Mouse (Mus musculus): ENCODE measurements around the gene Nufip2. TPM values are rescaled to one million over a fixed set of nuclear protein-coding genes. Genes with fewer than 3 reads are reported as not detected.
"Not testable (repeated sequence)": the region's sequence is repeated elsewhere in the genome, so short reads cannot be mapped to it uniquely, and the experiment has no call there.

The Nufip2 gene
- polyA plus RNA-seq, 1 experiment from 2014 or later, result 4.2 TPM

- H3K4me3 ChIP-seq (replicated peaks; ENCODE audit: low read length); ATAC-seq (ENCODE audit: insufficient read depth, low FRiP score); H3K4me2 ChIP-seq (ENCODE audit: low read depth, low read length); H3K9me3 ChIP-seq (replicated peaks; ENCODE audit: control insufficient read depth, low read length); H3K27me3 ChIP-seq (ENCODE audit: control insufficient read depth, insufficient read depth, low read length); H3K9ac ChIP-seq (ENCODE audit: low read length); H3K27ac ChIP-seq (ENCODE audit: low read length); H3K36me3 ChIP-seq (ENCODE audit: control insufficient read depth, insufficient read depth, low read length); H3K4me1 ChIP-seq (ENCODE audit: control insufficient read depth, insufficient read depth, low read length): not testable (repeated sequence)
- 79% methylated on average over 5 of the region's 5 CpGs for WGBS
Measured at GRCm38 (mm10) chr11:77665384-77665783, 20.6 kb upstream of the Nufip2 start.

- not testable (repeated sequence) for H3K9ac ChIP-seq (ENCODE audit: low read length); H3K27me3 ChIP-seq (ENCODE audit: control insufficient read depth, insufficient read depth, low read length); H3K4me3 ChIP-seq (replicated peaks; ENCODE audit: low read length); H3K27ac ChIP-seq (ENCODE audit: low read length); H3K4me2 ChIP-seq (ENCODE audit: low read depth, low read length); H3K9me3 ChIP-seq (replicated peaks; ENCODE audit: control insufficient read depth, low read length); ATAC-seq (ENCODE audit: insufficient read depth, low FRiP score); H3K4me1 ChIP-seq (ENCODE audit: control insufficient read depth, insufficient read depth, low read length); H3K36me3 ChIP-seq (ENCODE audit: control insufficient read depth, insufficient read depth, low read length)
- 81% methylated on average over 8 of the region's 8 CpGs for WGBS
Measured at GRCm38 (mm10) chr11:77666766-77667165, 19.2 kb upstream of the Nufip2 start.

DNA sequence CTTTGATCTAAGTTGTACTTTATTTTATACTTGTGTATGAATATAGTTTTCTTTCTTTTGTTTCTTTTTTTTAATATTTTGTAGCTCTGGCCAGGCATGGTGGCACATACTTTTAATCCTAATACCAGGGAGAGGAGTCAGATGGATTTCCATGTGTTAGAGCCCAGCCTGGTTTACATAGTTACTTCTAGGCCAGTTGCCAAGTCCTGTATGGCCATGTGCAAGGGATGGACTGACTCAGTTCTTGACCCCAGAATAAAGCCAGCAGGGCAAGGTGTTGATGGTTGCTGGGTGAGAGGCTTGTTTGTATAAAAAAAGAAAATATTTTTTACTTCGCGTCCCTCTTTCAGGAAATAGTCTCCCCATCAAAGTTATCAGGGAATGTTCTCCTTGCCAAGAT, 13.2 kb upstream of the Nufip2 start:
- Histone ChIP-seq H3K36me3 (ENCODE audit: control insufficient read depth, insufficient read depth, low read length) (no peaks in the 10 kb centered on the region), H3K4me1 (ENCODE audit: control insufficient read depth, insufficient read depth, low read length) (no peaks in the 10 kb centered on the region), H3K9ac (ENCODE audit: low read length) (no peak overlapping the region), H3K27ac (ENCODE audit: low read length) (no peak overlapping the region), H3K27me3 (ENCODE audit: control insufficient read depth, insufficient read depth, low read length) (no peaks in the 10 kb centered on the region), H3K9me3 (replicated peaks; ENCODE audit: control insufficient read depth, low read length) (no peaks in the 10 kb centered on the region), H3K4me2 (ENCODE audit: low read depth, low read length) (no peak overlapping the region), H3K4me3 (replicated peaks; ENCODE audit: low read length) (no peak overlapping the region)
- ATAC-seq (ENCODE audit: insufficient read depth, low FRiP score), result no peak
- WGBS, result 91% methylated on average over 2 of the region's 2 CpGs

GRCm38 (mm10) chr11:77673428-77673991, 12.4 kb upstream of the Nufip2 start:
- Histone ChIP-seq H3K27me3 (ENCODE audit: control insufficient read depth, insufficient read depth, low read length) (no peaks in the 10 kb centered on the region), H3K9me3 (replicated peaks; ENCODE audit: control insufficient read depth, low read length) (no peaks in the 10 kb centered on the region), H3K9ac (ENCODE audit: low read length) (no peak overlapping the region), H3K4me1 (ENCODE audit: control insufficient read depth, insufficient read depth, low read length) (no peaks in the 10 kb centered on the region), H3K27ac (ENCODE audit: low read length) (no peak overlapping the region), H3K4me2 (ENCODE audit: low read depth, low read length) (no peak overlapping the region), H3K36me3 (ENCODE audit: control insufficient read depth, insufficient read depth, low read length) (no peaks in the 10 kb centered on the region), H3K4me3 (replicated peaks; ENCODE audit: low read length) (no peak overlapping the region)
- 59% methylated on average over 4 of the region's 4 CpGs for WGBS
- no peak for ATAC-seq (ENCODE audit: insufficient read depth, low FRiP score)

- no peak overlapping the region for H3K27ac ChIP-seq (ENCODE audit: low read length)
- no peak overlapping the region for H3K4me3 ChIP-seq (replicated peaks; ENCODE audit: low read length)
- H3K4me2 ChIP-seq (ENCODE audit: low read depth, low read length), result no peak overlapping the region
- no peaks in the 10 kb centered on the region for H3K27me3 ChIP-seq (ENCODE audit: control insufficient read depth, insufficient read depth, low read length)
- no peak overlapping the region for H3K9ac ChIP-seq (ENCODE audit: low read length)
- no peaks in the 10 kb centered on the region for H3K9me3 ChIP-seq (replicated peaks; ENCODE audit: control insufficient read depth, low read length)
- WGBS, result 40% methylated on average over 2 of the region's 2 CpGs
- H3K36me3 ChIP-seq (ENCODE audit: control insufficient read depth, insufficient read depth, low read length), result no peaks in the 10 kb centered on the region
- ATAC-seq (ENCODE audit: insufficient read depth, low FRiP score), result no peak
- H3K4me1 ChIP-seq (ENCODE audit: control insufficient read depth, insufficient read depth, low read length), result no peaks in the 10 kb centered on the region
Measured at GRCm38 (mm10) chr11:77680018-77680417, 5.9 kb upstream of the Nufip2 start.

DNA sequence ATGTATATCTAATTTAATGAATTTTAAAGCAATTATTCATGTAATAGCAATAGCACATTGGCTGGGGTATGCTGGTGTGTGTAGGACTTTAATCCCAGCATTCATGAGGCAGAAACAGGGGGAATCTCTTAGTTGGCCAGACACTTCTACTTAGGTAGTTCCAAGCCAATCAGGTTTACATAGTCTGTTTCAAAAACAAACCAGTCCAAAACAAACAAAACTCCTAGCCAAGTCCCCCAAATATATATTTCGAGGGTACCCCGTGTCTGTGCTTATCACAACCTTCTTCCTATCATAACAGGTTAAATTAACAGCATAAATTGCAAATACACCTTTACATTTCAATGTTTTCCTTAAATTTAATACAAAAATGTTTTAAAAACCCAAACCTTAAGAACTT, 1.1 kb upstream of the Nufip2 start:
- ATAC-seq (ENCODE audit: insufficient read depth, low FRiP score), result no peak
- Histone ChIP-seq H3K4me2 (ENCODE audit: low read depth, low read length) (no peak overlapping the region), H3K27me3 (ENCODE audit: control insufficient read depth, insufficient read depth, low read length) (no peaks in the 10 kb centered on the region), H3K4me3 (replicated peaks; ENCODE audit: low read length) (no peak overlapping the region), H3K9me3 (replicated peaks; ENCODE audit: control insufficient read depth, low read length) (no peaks in the 10 kb centered on the region), H3K27ac (ENCODE audit: low read length) (no peak overlapping the region), H3K9ac (ENCODE audit: low read length) (no peak overlapping the region), H3K4me1 (ENCODE audit: control insufficient read depth, insufficient read depth, low read length) (peaks cover 4% of the 10 kb centered on the region), H3K36me3 (ENCODE audit: control insufficient read depth, insufficient read depth, low read length) (no peaks in the 10 kb centered on the region)
- 62% methylated on average over 2 of the region's 2 CpGs for whole genome bisulfite sequencing

GRCm38 (mm10) chr11:77686346-77686840, 438 bp downstream of the Nufip2 start:
- Histone ChIP-seq H3K9me3 (replicated peaks; ENCODE audit: control insufficient read depth, low read length) (no peaks in the 10 kb centered on the region), H3K4me2 (ENCODE audit: low read depth, low read length) (peak overlapping the region; percentile 61), H3K36me3 (ENCODE audit: control insufficient read depth, insufficient read depth, low read length) (0 out of 2 replicates have a peak, but pooled peaks cover 1% of the 10 kb centered on the region), H3K27me3 (ENCODE audit: control insufficient read depth, insufficient read depth, low read length) (no peaks in the 10 kb centered on the region), H3K4me1 (ENCODE audit: control insufficient read depth, insufficient read depth, low read length) (peaks cover 7% of the 10 kb centered on the region), H3K27ac (ENCODE audit: low read length) (peak overlapping the region; percentile 99), H3K4me3 (replicated peaks; ENCODE audit: low read length) (peak overlapping the region; percentile 99), H3K9ac (ENCODE audit: low read length) (peak overlapping the region; percentile 93)
- WGBS, result 0% methylated on average over 29 of the region's 30 CpGs
- ATAC-seq (ENCODE audit: insufficient read depth, low FRiP score), result peak; percentile 53; the same call in 1 of the 2 replicates

GRCm38 (mm10) chr11:77686841-77687540, 1.0 kb downstream of the Nufip2 start:
- H3K4me2 ChIP-seq (ENCODE audit: low read depth, low read length), result peak overlapping the region; percentile 61
- H3K9ac ChIP-seq (ENCODE audit: low read length), result peak overlapping the region; percentile 93
- ATAC-seq (ENCODE audit: insufficient read depth, low FRiP score), result peak; percentile 18; the same call in 1 of the 2 replicates
- peaks cover 7% of the 10 kb centered on the region; the same call in 1 of the 2 replicates for H3K36me3 ChIP-seq (ENCODE audit: control insufficient read depth, insufficient read depth, low read length)
- H3K27me3 ChIP-seq (ENCODE audit: control insufficient read depth, insufficient read depth, low read length), result no peaks in the 10 kb centered on the region
- H3K9me3 ChIP-seq (replicated peaks; ENCODE audit: control insufficient read depth, low read length), result no peaks in the 10 kb centered on the region
- WGBS, result under 1% methylated on average over 63 of the region's 76 CpGs
- H3K4me1 ChIP-seq (ENCODE audit: control insufficient read depth, insufficient read depth, low read length), result peaks cover 7% of the 10 kb centered on the region
- peak overlapping the region; percentile 99 for H3K4me3 ChIP-seq (replicated peaks; ENCODE audit: low read length)
- peak overlapping the region; percentile 99 for H3K27ac ChIP-seq (ENCODE audit: low read length)

DNA sequence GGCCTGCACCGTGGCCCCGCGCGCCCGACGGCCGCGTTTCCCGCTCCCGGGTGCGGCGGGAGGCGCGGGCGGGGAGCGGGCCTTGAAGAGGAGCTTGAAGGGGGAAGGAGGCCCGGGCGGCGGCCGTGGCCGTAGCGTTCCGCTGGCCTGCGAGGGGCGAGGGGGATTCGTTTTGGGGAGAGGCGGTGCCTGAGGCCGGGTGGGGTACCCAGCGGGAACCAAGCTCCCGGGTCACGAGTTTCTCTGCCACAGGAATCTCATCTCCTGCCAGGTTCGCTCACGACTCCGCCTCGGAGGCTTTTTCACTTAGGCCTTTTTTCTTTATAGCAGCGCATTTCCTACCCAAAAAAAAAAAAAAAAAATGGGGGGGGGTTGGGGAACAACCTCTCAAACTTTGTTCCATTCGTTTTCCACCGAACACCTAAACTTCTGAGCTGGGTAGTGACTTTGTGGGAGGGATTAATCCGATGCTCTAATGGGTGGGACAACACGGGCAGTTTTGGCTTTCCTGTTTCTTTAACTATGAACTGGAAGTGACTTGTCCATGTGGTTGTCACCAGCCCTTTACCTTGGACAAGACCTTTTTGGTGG, 1.7 kb downstream of the Nufip2 start:
- peak overlapping the region; percentile 99 for H3K4me3 ChIP-seq (replicated peaks; ENCODE audit: low read length)
- H3K27ac ChIP-seq (ENCODE audit: low read length), result peak overlapping the region; percentile 99
- peaks cover 14% of the 10 kb centered on the region; the same call in 1 of the 2 replicates for H3K36me3 ChIP-seq (ENCODE audit: control insufficient read depth, insufficient read depth, low read length)
- H3K4me1 ChIP-seq (ENCODE audit: control insufficient read depth, insufficient read depth, low read length), result peaks cover 7% of the 10 kb centered on the region
- peak overlapping the region; percentile 93 for H3K9ac ChIP-seq (ENCODE audit: low read length)
- WGBS, result under 1% methylated on average over 36 of the region's 40 CpGs
- no peak for ATAC-seq (ENCODE audit: insufficient read depth, low FRiP score)
- no peaks in the 10 kb centered on the region for H3K27me3 ChIP-seq (ENCODE audit: control insufficient read depth, insufficient read depth, low read length)
- H3K9me3 ChIP-seq (replicated peaks; ENCODE audit: control insufficient read depth, low read length), result no peaks in the 10 kb centered on the region
- peak overlapping the region; percentile 61 for H3K4me2 ChIP-seq (ENCODE audit: low read depth, low read length)

All from stomach, embryonic 16.5 days (tissue).